Mouse (Mus musculus): ENCODE results near the gene Trp53i13. TPM values are rescaled to one million over a fixed set of nuclear protein-coding genes. Genes with fewer than 3 reads are reported as not detected.
A peak's percentile ranks its signal among the peaks of the same experiment; 100 is the strongest.

The Trp53i13 gene
- polyA plus RNA-seq, 1 experiment from 2014 or later: 20.5 TPM

GRCm38 (mm10) chr11:77508068-77509021 is 7.4 kb downstream of the Trp53i13 start:
- peak; percentile 58 for ATAC-seq
- in situ Hi-C loops (cut with MboI; ENCODE audit: low pct_unique_long_range_greater_than_20kb): loop anchor here (25.0 kb wide), 1 partner anchor 304 kb away; no protein-coding TSS in a partner anchor
- CTCF ChIA-PET: interaction anchor here (0.7 to 2.4 kb wide), 12 partner anchors 8 to 121 kb away, joined by 3 to 12 read pairs (median 4); partner anchors contain the start of gene Gm10392
- no peaks in the 10 kb centered on the region for H3K27me3 ChIP-seq
- POLR2A ChIA-PET: interaction anchor here (0.9 to 1.4 kb wide), 4 partner anchors 12 to 99 kb away, joined by 3 to 7 read pairs (median 4); partner anchors contain the start of gene Taok1
- TF ChIP-seq CTCF (IDR thresholded peaks at IDR 0.05): no peak
- no peak for DNase-seq (ENCODE audit: low read depth, low spot score)

DNA sequence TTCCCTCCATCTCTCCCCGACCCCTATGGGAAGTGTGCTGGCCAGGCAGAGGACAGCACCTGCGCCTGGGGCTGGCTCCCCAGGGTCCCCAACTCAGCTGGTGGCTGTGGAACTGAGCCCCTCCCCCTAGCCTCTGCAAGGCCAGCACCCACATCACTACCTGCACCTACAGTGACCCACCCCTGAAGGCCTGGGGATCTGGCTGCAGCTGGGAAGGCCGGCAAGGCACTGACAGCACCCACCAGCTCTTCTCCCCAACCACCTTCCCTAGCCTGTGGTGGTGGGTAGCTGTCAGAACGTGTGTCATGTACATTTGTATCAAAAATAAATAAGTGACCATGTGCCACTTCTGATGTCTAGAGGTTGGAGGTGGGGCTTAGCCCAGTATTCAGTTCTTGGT is 8.4 kb downstream of the Trp53i13 start:
- no peaks in the 10 kb centered on the region for H3K27me3 ChIP-seq
- no peak for ATAC-seq
- in situ Hi-C loops (cut with MboI; ENCODE audit: low pct_unique_long_range_greater_than_20kb): loop anchor here (25.0 kb wide), 1 partner anchor 305 kb away; no protein-coding TSS in a partner anchor
- POLR2A ChIA-PET: interaction anchor here (0.9 to 1.4 kb wide), 3 partner anchors 11 to 100 kb away, joined by 3 to 4 read pairs (median 3); partner anchors contain the start of gene Taok1
- TF ChIP-seq CTCF (IDR thresholded peaks at IDR 0.05): no peak
- CTCF ChIA-PET: interaction anchor here (0.8 to 2.4 kb wide), 7 partner anchors 8 to 122 kb away, joined by 3 to 12 read pairs (median 8); no protein-coding TSS in a partner anchor
- no peak for DNase-seq (ENCODE audit: low read depth, low spot score)

DNA sequence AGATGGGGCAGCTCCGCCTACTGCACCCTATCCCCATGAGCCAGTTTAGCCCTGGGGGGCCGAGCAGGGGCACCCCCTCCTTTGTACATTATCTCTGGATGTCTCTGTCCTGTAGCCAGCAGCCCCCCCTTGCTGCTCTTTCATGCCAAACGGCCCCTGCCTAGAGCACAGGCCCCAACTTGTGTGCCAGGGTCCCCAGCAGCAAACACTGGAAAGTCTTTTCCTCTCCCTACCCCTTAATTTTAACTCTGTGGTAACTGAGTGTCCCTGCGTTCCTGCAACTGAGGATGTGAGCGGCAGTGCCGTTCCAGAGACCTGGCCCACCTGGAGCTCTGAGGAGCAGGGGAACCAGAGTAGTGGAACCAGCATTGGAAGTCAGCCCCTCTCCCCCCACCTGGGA is 8.8 kb downstream of the Trp53i13 start:
- CTCF ChIA-PET: interaction anchor here (1.7 to 2.1 kb wide), 3 partner anchors 10 to 123 kb away, joined by 8 to 12 read pairs (median 9); no protein-coding TSS in a partner anchor
- ATAC-seq (no peak), DNase-seq (ENCODE audit: low read depth, low spot score) (no peak)
- POLR2A ChIA-PET: no interaction called here
- no peaks in the 10 kb centered on the region for H3K27me3 ChIP-seq
- TF ChIP-seq CTCF (IDR thresholded peaks at IDR 0.05): no peak
- in situ Hi-C loops (cut with MboI; ENCODE audit: low pct_unique_long_range_greater_than_20kb): loop anchor here (25.0 kb wide), 1 partner anchor 305 kb away; no protein-coding TSS in a partner anchor

GRCm38 (mm10) chr11:77506273-77506672 is 9.5 kb downstream of the Trp53i13 start:
- no peaks in the 10 kb centered on the region for H3K27me3 ChIP-seq
- no peak for TF ChIP-seq CTCF (IDR thresholded peaks at IDR 0.05)
- ChIA-PET POLR2A (no interaction called here), CTCF (interaction anchor here (3.5 kb wide), 1 partner anchor 15 kb away, joined by 11 read pairs; no protein-coding TSS in a partner anchor)
- in situ Hi-C loops (cut with MboI; ENCODE audit: low pct_unique_long_range_greater_than_20kb): loop anchor here (25.0 kb wide), 1 partner anchor 306 kb away; no protein-coding TSS in a partner anchor
- DNase-seq (ENCODE audit: low read depth, low spot score): no peak
- ATAC-seq: no peak

DNA sequence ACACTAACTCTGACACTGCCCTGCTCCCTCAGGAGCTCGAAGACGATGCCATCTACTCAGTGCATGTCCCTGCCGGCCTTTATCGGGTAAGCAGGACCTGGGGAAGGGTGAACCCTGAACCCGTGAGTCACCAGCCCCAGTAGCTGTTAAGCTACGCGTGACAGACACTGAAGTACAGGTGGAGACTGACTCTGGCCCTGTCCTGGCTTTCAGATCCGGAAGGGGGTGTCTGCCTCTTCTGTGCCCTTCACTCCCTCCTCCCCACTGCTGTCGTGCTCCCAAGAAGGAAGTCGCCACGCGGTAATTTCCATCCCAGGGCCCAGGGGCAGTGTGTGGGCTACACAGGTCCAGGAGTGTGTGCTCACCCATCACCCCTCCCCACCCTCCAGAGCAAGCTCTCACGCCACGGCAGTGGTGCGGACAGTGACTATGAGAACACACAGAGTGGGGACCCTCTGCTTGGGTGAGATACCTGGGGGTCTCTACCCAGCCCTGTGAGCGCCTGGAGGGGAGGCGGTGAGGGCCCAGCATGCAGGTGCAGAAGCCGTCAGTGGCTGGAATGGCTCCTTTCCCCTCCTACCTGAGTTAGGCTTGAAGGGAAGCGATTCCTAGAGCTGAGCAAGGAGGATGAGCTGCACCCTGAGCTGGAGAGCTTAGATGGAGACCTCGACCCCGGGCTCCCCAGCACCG is 10.3 kb downstream of the Trp53i13 start:
- CTCF ChIA-PET: interaction anchor here (3.5 kb wide), 1 partner anchor 14 kb away, joined by 11 read pairs; no protein-coding TSS in a partner anchor
- H3K27me3 ChIP-seq: no peaks in the 10 kb centered on the region
- POLR2A ChIA-PET: no interaction called here
- no peak for TF ChIP-seq CTCF (IDR thresholded peaks at IDR 0.05)
- in situ Hi-C loops (cut with MboI; ENCODE audit: low pct_unique_long_range_greater_than_20kb): loop anchor here (25.0 kb wide), 1 partner anchor 307 kb away; no protein-coding TSS in a partner anchor
- ATAC-seq: no peak
- no peak for DNase-seq (ENCODE audit: low read depth, low spot score)

DNA sequence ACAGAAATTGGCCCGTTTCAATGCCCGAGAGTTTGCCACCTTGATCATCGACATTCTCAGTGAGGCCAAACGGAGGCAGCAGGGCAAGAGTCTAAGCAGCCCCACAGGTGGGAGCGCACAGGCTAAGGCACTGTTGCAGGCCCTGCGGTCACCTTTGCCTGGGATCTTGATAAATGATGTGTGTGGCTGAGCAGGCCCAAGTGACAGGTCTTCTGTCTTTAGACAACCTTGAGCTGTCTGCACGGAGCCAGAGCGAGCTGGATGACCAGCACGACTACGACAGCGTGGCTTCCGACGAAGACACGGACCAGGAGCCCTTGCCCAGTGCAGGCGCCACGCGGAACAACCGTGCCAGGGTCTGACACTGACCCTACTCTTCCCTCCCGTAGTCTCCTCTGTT is 11.4 kb downstream of the Trp53i13 start:
- in situ Hi-C loops (cut with MboI; ENCODE audit: low pct_unique_long_range_greater_than_20kb): loop anchor here (25.0 kb wide), 1 partner anchor 308 kb away; no protein-coding TSS in a partner anchor

GRCm38 (mm10) chr11:77503511-77503910 is 12.3 kb downstream of the Trp53i13 start:
- no peaks in the 10 kb centered on the region for H3K27me3 ChIP-seq
- ChIA-PET CTCF (interaction anchor here (3.5 kb wide), 1 partner anchor 12 kb away, joined by 11 read pairs; no protein-coding TSS in a partner anchor), POLR2A (interaction anchor here (0.7 to 1.2 kb wide), 2 partner anchors 9 to 317 kb away, joined by 3 to 4 read pairs; no protein-coding TSS in a partner anchor)
- no peak for ATAC-seq
- no peak for DNase-seq (ENCODE audit: low read depth, low spot score)
- TF ChIP-seq CTCF (IDR thresholded peaks at IDR 0.05): no peak
- in situ Hi-C loops (cut with MboI; ENCODE audit: low pct_unique_long_range_greater_than_20kb): loop anchor here (25.0 kb wide), 1 partner anchor 309 kb away; no protein-coding TSS in a partner anchor

More for the DNA sequence above, 11.4 kb downstream of the Trp53i13 start:
- DNase-seq (ENCODE audit: low read depth, low spot score) (no peak), ATAC-seq (no peak)
- ChIA-PET POLR2A (no interaction called here), CTCF (interaction anchor here (3.5 kb wide), 1 partner anchor 13 kb away, joined by 11 read pairs; no protein-coding TSS in a partner anchor)
- H3K27me3 ChIP-seq: no peaks in the 10 kb centered on the region
- TF ChIP-seq CTCF (IDR thresholded peaks at IDR 0.05): no peak

DNA sequence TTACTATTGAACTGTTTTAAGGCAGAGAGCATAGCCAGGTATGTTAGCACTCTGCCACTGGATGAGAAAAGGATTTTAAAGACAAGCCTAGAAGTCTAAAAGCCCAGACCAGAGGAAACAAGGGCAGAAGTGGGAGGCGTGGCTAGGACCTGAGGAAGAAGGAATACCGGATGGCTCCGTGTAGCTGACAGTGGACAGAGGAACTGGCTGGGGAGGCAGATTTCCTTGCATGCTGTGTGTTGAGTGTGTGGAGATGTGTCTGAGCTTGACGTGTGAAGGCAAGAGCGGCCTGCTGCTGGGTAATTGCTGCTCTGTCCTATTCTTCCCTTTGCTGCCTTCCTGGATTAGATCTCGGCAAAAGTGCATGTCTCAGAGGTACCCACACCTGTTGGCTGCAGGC is 13.3 kb downstream of the Trp53i13 start:
- no peaks in the 10 kb centered on the region for H3K27me3 ChIP-seq
- DNase-seq (ENCODE audit: low read depth, low spot score) (no peak), ATAC-seq (no peak)
- in situ Hi-C loops (cut with MboI; ENCODE audit: low pct_unique_long_range_greater_than_20kb): loop anchor here (25.0 kb wide), 1 partner anchor 310 kb away; no protein-coding TSS in a partner anchor
- ChIA-PET POLR2A (interaction anchor here (1.2 kb wide), 1 partner anchor 10 kb away, joined by 4 read pairs; no protein-coding TSS in a partner anchor), CTCF (interaction anchor here (1.8 to 3.8 kb wide), 2 partner anchors 36 to 185 kb away, joined by 5 to 18 read pairs; no protein-coding TSS in a partner anchor)
- no peak for TF ChIP-seq CTCF (IDR thresholded peaks at IDR 0.05)

- ChIA-PET CTCF (interaction anchor here (0.9 to 3.8 kb wide), 7 partner anchors 9 to 184 kb away, joined by 3 to 18 read pairs (median 5); partner anchors contain the start of gene Ankrd13b), POLR2A (interaction anchor here (0.7 to 1.4 kb wide), 2 partner anchors 11 to 845 kb away, joined by 4 to 6 read pairs; no protein-coding TSS in a partner anchor)
- no peaks in the 10 kb centered on the region for H3K27me3 ChIP-seq
- DNase-seq (ENCODE audit: low read depth, low spot score) (no peak), ATAC-seq (no peak)
- no peak for TF ChIP-seq CTCF (IDR thresholded peaks at IDR 0.05)
- in situ Hi-C loops (cut with MboI; ENCODE audit: low pct_unique_long_range_greater_than_20kb): loop anchor here (25.0 kb wide), 1 partner anchor 310 kb away; no protein-coding TSS in a partner anchor
Measured at GRCm38 (mm10) chr11:77501971-77502370, 13.8 kb downstream of the Trp53i13 start.
